Mouse (Mus musculus) skeletal muscle tissue, adult 2 months (tissue): ENCODE data around the gene Ercc2.

Experiments used
- DNase-seq: peaks from one replicate; pipeline ENCODE4 v3.0.0-alpha.2; 2012; ENCODE audit warnings: low read depth, low spot score

Ercc2 gene

DNA sequence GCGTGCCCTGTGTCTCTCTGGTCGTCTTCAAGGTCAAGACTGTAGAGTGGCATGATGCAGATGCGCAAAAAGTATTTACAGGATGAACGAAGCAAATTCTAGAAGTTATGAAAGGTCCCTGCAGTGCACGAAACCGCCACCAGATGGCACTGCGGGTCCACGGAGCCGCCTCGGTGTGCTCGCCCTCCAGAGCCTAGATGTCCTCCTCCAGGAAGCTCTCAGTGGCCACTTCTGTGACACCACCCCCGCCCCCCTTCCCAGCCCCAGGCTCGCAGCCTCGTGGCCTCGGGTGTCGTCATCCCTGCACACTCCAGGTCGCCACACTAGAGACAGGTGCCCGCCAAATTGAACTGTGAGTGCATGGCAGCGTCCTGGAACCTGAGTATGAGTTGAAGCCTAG, 23.6 kb downstream of the Ercc2 start:
- peak; percentile 70 for DNase-seq

DNA sequence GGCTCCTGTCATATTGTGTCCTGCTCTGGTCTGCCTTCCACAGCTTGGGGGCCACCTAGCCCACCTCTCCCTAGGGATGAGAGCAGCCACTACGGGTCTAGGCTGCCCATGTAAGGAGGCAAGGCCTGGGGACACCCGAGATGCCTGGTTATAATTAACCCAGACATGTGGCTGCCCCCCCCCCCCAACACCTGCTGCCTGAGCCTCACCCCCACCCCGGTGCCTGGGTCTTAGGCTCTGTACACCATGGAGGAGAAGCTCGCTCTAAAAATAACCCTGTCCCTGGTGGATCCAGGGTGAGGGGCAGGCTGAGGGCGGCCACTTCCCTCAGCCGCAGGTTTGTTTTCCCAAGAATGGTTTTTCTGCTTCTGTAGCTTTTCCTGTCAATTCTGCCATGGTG, 27.9 kb downstream of the Ercc2 start:
- DNase-seq: peak; percentile 90

DNA sequence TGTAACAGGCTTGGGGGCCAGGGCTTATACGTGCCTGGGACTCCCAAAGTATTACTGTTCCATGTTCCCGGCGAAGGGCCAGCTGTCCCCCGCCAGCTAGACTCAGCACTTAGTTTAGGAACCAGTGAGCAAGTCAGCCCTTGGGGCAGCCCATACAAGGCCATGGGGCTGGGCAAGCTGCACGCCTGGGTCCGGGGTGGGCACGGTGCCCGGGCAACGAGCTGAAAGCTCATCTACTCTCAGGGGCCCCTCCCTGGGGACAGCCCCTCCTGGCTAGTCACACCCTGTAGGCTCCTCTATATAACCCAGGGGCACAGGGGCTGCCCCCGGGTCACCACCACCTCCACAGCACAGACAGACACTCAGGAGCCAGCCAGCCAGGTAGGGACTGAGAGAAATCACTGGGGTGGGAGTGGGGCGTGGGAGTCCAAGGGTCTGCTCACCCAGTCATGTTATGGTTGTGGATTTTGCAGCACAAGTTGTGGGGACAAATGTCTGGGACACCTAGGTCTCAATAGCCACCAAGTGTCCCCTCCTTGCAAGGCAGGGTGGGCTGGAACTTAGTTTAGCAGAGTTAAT, 29.0 kb downstream of the Ercc2 start:
- DNase-seq: peak; percentile 99

DNA sequence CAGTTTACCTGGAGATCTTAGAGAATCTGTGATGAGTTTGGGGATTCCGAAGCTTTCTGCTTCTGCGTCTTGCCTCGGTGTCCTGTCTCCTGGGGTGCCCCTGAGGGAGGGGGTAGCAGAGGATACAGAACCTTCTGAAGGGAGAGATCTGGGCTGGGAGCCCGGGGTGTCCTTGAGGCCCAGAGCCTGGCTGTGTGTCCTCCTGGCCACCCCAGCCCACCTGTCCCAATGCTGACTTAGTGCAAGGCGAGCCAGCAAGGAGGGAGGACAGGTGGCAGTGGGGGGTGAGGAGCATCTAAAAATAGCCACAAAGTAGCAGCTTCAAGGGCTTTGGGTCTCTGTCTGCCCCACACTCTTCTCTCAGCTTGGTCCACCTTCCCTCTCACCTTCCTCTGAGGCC, 30.0 kb downstream of the Ercc2 start:
- DNase-seq: peak; percentile 89

DNA sequence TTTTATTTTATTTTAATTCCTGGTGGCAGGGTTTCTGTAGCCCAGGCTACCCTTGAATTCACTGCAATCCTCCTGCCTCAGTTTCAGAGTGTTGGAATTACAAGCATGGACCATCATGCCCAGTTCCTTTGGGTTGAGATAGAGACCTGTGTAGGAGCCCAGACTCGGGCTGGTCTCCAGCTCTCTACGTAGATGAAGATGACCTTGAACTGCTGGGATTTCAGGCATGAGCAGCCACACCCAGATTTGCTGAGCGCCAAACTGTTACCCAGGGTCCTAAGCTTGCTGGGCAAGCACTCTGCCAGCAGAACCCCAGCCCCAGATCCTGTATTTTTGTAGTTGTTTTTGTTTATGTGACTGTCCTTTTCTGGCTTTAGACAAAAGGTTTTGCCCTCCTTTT, 31.7 kb downstream of the Ercc2 start:
- DNase-seq: no peak

DNA sequence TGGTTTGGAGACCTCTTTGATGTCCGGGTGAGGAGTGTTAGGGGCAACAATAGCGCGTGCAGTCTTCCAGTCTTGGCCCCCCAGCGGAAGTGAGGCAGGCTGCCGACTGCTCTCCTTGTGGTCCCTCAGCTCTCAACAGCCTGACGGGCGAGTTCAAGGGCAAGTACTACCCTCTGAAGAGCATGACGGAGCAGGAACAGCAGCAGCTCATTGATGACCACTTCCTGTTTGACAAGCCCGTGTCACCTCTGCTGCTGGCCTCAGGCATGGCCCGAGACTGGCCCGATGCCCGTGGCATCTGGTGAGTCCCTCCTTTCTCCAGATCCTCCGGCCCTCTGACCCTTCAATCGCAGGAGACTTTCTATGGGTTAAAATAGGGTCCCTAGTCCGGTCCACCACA, 34.8 kb downstream of the Ercc2 start:
- DNase-seq: no peak

DNA sequence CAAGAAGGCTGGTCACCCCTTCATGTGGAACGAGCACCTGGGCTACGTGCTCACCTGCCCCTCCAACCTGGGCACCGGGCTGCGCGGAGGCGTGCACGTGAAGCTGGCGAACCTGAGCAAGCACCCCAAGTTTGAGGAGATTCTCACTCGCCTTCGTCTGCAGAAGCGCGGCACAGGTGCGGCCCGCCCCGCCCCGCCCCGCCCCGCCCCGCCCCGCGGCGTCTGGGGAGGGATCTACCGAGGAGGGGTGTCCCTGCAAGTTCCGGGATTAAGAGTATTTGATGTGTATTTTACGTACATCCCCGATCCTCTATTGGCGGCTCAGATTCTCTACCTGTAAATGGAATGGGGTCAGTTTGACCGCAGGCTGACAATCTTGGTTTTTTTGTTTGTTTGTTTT, 38.3 kb downstream of the Ercc2 start:
- DNase-seq: no peak

DNA sequence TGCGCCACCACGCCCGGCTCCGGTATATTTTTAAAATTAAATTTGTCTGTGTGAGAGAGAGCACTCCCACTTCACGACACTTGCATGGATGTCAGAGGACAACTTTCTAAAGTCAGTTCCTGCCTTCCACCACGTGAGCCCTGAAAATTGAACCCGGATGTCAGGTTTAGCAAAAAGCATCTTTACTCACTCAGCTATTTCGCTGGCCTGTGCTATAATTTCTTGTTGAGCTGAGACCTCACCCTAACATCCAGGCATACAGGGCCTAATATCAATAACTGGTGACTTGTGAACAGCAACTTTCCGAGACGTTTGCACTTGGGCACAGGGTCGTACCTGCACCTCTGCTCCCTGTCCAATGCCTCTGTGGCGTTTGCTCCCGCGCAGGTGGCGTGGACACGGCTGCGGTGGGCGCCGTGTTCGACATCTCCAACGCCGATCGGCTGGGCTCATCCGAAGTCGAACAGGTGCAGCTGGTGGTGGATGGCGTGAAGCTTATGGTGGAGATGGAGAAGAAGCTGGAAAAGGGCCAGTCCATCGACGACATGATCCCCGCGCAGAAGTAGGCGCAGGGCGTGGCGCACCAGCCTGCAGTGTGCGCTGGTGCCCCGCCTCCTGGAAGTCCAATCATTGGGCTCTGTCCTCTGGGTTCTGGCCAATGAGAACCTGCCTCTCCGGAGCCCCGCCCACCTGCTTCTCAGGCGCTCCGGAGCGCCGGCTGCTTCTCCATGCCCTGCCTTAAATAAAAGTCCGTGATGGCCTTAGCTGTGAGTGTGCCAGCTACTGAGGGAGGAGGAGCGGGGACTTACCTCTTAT, 39.2 kb downstream of the Ercc2 start:
- DNase-seq: peak; percentile 80

DNA sequence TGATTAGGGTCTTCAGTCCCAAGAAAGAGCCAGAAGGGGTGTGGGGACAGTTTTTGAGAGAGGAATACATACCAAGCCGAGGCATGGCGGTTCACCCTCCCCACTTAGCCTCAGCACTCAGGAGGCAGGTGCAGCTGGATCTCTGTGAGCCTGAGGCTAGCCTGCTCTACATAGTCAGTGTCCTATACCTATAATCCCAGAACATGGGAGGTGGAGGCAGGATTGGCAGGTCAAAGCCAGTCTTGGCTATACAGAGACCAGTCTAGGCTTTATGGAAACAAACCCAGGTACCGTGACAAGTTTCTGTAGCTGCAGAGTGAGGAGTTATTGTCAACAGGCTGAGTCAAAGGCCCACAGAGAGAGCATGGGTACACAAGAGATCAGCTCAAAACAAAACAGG, 41.3 kb downstream of the Ercc2 start:
- DNase-seq: peak; percentile 87

DNA sequence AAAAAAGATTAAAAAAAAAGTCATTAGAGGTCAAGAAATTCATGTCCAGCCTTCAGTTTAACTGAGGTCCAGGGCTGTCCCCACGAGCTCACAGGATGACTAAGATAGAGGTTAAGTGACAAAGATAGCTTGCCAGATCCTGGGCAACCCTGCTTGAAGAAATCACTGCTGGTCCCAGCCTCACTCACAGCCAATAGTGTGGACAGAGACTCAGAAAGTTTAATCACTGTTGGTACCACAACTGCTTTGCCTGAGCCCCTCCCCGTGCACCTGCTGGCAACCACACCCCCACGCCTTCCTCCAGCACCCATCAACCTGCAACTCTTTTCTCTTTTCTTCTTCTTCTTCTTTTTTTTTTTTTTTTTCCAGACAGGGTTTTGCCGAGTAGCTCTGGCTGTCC, 42.2 kb downstream of the Ercc2 start:
- DNase-seq: peak; percentile 88

DNA sequence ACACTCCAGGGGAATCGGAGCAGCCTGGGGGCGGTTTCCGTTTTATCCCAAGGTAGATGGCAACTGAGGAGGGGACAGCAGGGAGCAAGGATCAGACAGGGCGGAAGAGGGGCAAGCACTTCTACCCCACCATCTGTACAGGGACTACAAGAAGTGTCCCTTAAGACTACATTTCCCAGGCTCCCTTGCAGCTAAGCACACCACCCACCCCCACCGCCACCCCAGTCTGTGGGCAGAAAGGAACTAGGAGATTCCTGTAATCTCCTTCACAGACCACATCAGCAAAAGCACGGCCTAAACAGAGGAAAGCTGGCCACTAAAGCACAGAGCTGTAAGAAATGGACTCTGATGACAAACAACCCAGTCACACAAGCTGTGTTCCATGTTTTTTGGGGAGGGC, 44.5 kb downstream of the Ercc2 start:
- no peak for DNase-seq

DNA sequence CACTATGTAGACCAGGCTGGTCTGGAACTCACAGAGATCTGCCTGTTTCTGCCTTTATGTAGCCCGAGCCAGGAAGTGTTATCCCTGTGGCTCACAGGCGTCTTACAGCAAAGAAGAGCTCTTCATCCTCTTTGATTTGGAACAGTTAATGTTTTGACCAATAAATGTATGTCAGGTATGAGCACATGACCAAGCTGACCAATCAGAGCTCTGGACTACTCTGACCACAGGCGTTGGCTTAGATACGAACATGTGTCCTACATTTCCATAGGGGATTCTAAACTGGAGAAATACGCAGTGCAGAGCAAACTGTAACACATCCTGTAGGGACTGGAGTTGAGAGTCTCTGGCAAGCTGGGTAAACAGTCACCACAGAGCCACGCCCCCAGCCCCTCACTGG, 45.1 kb downstream of the Ercc2 start:
- DNase-seq: no peak

DNA sequence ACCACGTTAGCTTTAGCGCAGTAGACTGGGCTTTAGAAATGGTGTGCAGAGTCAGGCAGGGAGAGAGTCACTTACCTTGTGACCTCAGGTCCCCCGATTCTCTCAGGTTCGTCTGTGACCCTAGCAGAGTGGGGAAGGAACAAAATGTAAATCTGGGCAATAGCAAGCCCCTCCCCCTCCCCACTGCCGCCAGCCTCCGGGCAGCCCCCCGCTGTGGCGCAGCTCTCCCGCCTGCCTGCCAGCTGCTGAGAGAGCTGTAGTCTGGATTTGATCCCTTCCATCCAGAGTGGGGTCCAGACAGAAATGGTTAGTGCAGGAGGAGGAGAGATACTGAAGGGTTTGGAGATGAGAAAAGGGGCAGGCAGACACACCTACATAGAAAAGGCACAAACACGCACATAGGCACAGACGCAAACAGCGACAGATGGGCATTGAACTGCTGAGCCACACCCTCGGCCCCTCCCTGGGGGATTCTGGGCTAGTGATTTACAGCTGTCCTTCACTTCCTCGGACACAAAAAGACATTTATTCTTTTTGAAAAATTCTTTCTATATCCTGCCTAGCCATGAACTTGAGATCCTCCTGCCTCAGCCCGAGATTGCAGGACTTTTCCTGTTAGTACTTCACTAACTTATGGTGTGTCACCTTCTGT, 46.3 kb downstream of the Ercc2 start:
- no peak for DNase-seq

DNA sequence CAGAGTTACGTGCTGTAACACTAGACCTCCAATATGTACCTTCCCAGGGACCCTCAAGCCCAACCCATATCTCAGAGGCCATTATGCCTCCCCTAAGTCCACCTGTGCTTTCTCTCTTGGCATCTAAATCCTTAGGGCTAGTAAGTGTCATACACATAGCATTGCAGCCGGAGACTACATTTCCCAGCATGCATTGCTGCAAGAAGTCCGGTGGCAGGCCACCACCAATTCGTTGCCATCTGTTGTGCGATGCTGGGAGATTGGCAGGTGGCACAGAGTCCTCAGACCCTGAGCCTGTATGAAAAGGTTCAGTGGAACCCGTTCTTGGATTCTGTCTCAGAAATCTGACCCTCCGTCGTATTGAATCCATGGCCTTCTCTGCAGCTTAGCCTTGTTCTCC, 47.9 kb downstream of the Ercc2 start:
- DNase-seq: no peak

DNA sequence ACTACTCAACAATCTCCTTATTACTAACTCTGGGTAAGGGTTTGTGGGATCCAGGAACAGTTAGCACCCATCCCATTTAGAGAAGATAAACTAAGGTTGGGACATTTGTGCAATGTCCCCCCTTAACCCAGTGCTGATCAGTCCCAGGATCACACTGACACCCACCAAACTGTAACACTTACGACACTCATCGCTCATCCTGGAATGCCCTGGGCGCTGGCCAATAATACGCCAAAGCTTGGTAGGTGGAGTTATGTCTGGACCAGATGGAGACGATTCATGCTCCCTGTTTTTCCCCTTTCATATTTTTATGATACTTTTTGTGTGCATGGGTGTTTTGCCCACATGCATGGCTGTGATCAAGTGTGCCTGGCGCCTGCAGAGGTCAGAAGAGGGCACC, 48.6 kb downstream of the Ercc2 start:
- no peak for DNase-seq

DNA sequence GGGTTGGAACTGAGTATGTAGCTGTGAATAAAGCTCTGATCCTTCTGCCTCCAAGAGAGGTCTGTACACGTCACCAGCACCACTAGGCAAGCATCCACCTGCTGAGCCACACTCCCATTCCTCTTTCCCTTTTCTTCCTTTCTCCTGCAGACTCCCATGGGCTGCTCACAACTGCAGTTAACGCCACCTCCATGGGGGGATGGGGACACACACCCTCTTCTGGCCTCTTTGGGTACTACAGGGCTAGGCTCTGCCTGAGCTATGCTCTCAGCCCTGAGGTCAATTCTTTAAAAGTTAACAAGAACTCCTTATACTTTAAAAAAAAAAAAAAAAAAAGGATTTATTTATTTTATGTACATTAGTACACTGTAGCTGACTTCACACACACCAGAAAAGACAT, 50.7 kb downstream of the Ercc2 start:
- no peak for DNase-seq

DNA sequence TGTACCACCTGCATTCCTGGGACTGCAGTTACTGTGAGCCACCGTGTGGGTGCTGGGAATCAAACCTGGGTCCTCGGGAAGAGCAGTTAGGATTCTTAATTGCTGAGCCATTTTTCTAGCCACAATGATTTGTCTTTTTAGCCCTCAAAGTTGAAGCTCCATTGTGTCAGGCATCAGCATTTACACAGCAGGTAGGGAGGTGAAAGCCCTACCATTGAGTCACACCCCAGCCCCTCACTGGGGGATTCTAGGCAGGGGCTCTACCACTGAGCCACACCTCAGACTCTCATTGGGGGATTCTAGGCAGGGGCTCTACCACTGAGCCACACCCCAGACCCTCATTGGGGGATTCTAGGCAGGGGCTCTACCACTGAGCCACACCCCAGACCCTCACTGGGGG, 54.5 kb downstream of the Ercc2 start:
- no peak for DNase-seq

DNA sequence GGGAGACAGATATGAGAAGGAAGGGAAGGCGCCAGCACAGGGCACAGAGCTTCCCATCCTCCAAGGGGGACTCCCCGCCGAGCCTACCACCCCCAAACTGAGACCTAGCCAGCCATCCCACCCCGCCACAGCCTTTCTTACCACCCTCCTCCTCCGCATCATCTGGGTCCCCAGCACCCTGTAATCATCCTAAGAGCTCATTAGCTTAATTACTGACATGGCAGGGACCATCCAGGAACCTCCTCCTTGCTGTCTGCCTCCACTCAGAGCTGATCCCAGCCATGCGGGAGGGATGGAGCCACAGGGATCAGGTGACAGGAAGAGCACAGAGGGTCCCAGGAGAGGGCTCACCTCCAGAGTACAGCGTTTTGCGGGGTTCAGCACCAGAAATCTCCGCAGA, 55.2 kb downstream of the Ercc2 start:
- DNase-seq: no peak

DNA sequence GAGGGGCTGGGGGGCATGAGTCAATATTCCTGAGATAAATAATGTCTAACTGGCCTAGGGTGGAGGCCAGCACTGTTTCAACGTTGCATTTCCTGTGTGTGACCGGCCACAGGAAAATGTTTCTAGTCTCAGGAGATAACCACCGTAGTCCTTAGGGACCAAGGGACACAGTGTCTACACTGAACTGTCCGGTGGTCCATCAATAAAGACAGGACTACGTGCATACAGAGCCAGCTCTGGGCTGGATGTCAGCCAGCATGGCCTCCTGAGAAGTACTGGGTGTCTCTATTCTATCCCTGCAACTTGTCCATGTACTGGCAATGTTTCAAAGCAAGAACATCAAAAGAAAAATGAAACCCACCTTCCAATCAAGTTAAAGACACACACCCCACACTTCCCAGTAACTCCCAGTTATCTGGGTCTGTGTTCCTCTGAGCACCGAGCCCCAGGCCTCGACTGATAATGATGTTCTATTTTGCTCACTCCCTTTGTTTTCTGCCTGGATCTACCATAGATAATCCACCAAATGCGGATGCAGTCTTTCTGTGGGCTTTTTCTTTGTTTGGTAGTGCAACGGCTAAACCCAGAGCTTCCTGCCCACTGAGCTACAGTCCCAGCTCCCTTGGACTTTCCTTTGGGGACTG, 59.8 kb downstream of the Ercc2 start:
- DNase-seq: no peak

DNA sequence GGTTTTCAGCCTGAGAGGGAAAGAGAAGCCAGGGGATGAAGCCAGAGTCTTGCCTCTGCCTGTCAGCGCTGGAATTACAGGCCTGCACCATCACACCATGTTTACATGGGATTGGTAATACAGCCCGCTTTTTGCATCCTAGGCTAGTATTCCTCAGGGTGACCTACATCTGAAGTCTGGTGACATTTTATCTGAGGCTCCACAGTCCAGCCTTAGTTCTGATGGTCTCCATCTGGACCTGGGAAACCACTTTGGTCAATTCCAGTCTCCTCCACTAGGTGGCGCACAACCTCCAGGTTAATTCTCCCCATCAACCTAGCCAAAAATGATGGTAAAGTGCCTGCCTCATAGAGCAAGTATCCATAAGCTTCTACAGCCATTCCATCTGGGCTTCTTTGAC, 61.5 kb downstream of the Ercc2 start:
- DNase-seq: no peak

DNA sequence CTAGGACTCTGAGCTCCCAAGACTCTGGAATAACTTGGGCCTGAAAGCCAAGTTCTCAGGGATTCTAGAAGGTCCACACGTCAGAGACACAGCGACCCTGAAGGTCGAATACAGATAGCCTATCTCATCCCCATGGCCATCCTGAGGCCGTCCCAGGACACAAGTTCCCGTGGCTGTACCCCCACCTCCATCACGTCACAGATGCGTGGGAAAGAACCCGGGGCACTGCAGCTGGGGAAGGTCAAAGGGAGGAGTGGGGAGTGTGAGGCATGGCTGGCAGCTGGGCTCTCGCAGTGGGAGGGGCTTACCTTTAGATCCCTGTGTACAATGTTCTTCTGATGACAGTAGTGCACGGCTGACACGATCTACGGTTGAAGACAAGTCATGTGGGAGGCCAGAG, 63.0 kb downstream of the Ercc2 start:
- no peak for DNase-seq
